Mouse (Mus musculus) neural tube, embryonic 11.5 days (tissue): ENCODE data around the gene Abhd2. TPM values are rescaled to one million over a fixed set of nuclear protein-coding genes. Genes with fewer than 3 reads are reported as not detected.

Experiments
- ATAC-seq: fragments of 200-750 bp; cut with Nextera tagmentation; 2 replicates; pipeline ENCODE4 v1.8.0; 2017; ENCODE audit warnings: moderate number of reproducible peaks, mild to moderate bottlenecking, moderate TSS enrichment, moderate library complexity; ENCODE audit not compliant: insufficient read depth, low FRiP score, low TSS enrichment
- DNase-seq: peaks from one replicate; pipeline ENCODE4 v3.0.0-alpha.2; 2015; ENCODE audit warnings: low spot score
- H3K27ac ChIP-seq: fragments of 300-500 bp; sonication (generic); 2 replicates; pipeline ENCODE4 v1.5.1; 2014; ENCODE audit warnings: low read depth, mild to moderate bottlenecking, low read length
- H3K27me3 ChIP-seq: fragments of 300-500 bp; sonication (generic); 2 replicates; pipeline ENCODE4 v1.6.1; 2014; ENCODE audit warnings: mild to moderate bottlenecking, low read length, mixed read lengths; ENCODE audit not compliant: control insufficient read depth, insufficient read depth
- H3K36me3 ChIP-seq: fragments of 300-500 bp; sonication (generic); 2 replicates; pipeline ENCODE4 v1.6.1; 2014; ENCODE audit warnings: mild to moderate bottlenecking, low read length, moderate library complexity, mixed read lengths; ENCODE audit not compliant: control insufficient read depth, insufficient read depth
- H3K4me1 ChIP-seq: fragments of 300-500 bp; sonication (generic); 2 replicates; pipeline ENCODE4 v1.6.1; 2014; ENCODE audit warnings: low read length, mixed read lengths; ENCODE audit not compliant: control insufficient read depth, insufficient read depth
- H3K4me2 ChIP-seq: fragments of 300-500 bp; sonication (generic); 2 replicates; pipeline ENCODE4 v1.6.1; 2014; ENCODE audit warnings: low read depth, mild to moderate bottlenecking, moderate library complexity
- H3K4me3 ChIP-seq: fragments of 300-500 bp; sonication (generic); 2 replicates; pipeline ENCODE4 v1.5.1; 2014; ENCODE audit warnings: low read depth, low read length
- H3K9ac ChIP-seq: fragments of 300-500 bp; sonication (generic); 2 replicates; pipeline ENCODE4 v1.6.1; 2014; ENCODE audit warnings: mild to moderate bottlenecking, low read length
- H3K9me3 ChIP-seq: fragments of 300-500 bp; sonication (generic); 2 replicates; pipeline ENCODE4 v1.6.1; 2016; ENCODE audit warnings: low read length; ENCODE audit not compliant: control insufficient read depth
- WGBS: fragments of 180-500 bp; shearing (Covaris S2); extraction: QIAGEN DNeasy Blood & Tissue Kit; methylation state at CpG from one replicate; pipeline ENCODE4 v1.1.7; 2014; 5-methylcytosine and 5-hydroxymethylcytosine counted together
- polyA plus RNA-seq: library from polyadenylated mRNA; unstranded; fragments of >200 nt; fragmentation: Nextera tagmentation; extraction: Ambion mirVana; gene quantifications from 2 replicates; pipeline ENCODE4 v1.2.1, GENCODE M21; 2014

Gene Abhd2
- polyA plus RNA-seq, 1 experiment from 2014 or later = 14.3 TPM

DNA sequence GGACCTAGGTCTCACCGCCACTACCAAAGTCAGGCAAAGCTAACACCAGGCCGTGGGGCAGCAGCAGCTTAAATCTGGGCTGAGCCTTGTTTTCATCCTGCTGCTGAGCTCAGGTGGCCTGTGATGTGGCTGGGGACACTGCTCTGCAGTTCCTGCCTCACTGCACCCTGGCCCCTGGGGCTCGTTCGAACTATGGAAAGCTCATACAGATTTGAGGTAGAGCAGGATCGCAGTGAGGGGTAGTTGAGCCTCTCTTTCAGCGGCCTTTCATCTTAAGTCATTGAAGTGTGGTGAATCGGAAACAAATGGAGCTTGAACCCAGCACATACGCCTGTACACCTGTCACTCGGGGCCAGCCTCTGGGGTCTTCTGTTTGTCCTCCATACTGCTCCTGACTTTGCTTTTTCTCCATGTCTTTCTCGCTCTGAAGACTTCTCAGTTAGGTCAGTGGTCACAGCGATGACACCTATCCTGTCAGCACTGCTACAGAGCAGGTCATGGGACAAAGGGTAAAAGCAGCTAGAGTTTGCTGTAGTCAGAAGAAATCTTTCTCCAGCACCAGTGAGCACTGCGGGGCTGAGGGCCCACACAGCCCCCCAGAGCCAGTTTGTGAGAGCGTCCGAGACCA lies 20.7 kb downstream of the Abhd2 start:
- ATAC-seq = no peak
- 66% methylated on average over 14 of the region's 14 CpGs for WGBS

GRCm38 (mm10) chr7:79294449-79294980 lies 21.5 kb downstream of the Abhd2 start:
- no peaks in the 10 kb centered on the region for H3K27me3 ChIP-seq
- H3K9me3 ChIP-seq = no peaks in the 10 kb centered on the region
- WGBS = 92% methylated on average over 13 of the region's 13 CpGs
- H3K4me1 ChIP-seq = no peaks in the 10 kb centered on the region
- ATAC-seq = no peak
- H3K36me3 ChIP-seq = 0 out of 2 replicates have a peak, but pooled peaks cover 2% of the 10 kb centered on the region
- H3K9ac ChIP-seq = no peak overlapping the region
- no peak overlapping the region for H3K4me2 ChIP-seq
- no peak for DNase-seq
- no peak overlapping the region for H3K27ac ChIP-seq
- H3K4me3 ChIP-seq = no peak overlapping the region

More for the DNA sequence above, 20.7 kb downstream of the Abhd2 start:
- no peaks in the 10 kb centered on the region for H3K4me1 ChIP-seq
- no peak overlapping the region for H3K9ac ChIP-seq
- H3K27me3 ChIP-seq = no peaks in the 10 kb centered on the region
- 0 out of 2 replicates have a peak, but pooled peaks cover 2% of the 10 kb centered on the region for H3K36me3 ChIP-seq
- DNase-seq = no peak
- H3K4me3 ChIP-seq = no peak overlapping the region
- H3K4me2 ChIP-seq = no peak overlapping the region
- H3K27ac ChIP-seq = no peak overlapping the region
- H3K9me3 ChIP-seq = no peaks in the 10 kb centered on the region

GRCm38 (mm10) chr7:79295196-79295826 lies 22.3 kb downstream of the Abhd2 start:
- ATAC-seq = no peak
- no peak overlapping the region for H3K4me3 ChIP-seq
- no peaks in the 10 kb centered on the region for H3K4me1 ChIP-seq
- H3K9ac ChIP-seq = no peak overlapping the region
- H3K27ac ChIP-seq = no peak overlapping the region
- 0 out of 2 replicates have a peak, but pooled peaks cover 2% of the 10 kb centered on the region for H3K36me3 ChIP-seq
- DNase-seq = no peak
- H3K9me3 ChIP-seq = no peaks in the 10 kb centered on the region
- WGBS = 85% methylated on average over 13 of the region's 13 CpGs
- no peak overlapping the region for H3K4me2 ChIP-seq
- H3K27me3 ChIP-seq = no peaks in the 10 kb centered on the region

DNA sequence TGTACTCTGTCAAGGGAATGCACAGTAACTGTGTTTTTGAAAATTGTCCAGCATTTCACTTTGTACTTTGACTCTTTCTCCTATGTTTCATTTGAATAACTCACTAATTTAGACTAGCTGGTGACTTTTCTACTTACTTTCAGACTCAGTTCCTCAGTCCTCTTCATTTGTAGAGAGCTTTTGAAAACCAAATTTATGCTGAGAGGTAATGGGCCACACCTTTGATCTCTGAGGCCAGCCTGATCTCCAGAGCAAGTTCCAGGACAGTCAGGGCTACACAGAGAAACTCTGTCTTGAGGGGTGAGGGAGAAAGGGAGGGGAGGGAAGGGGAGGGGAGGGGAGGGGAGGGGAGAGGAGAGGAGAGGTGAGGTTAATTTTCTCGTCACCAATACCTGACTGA lies 25.7 kb downstream of the Abhd2 start:
- Histone ChIP-seq H3K4me3 (no peak overlapping the region), H3K27ac (no peak overlapping the region), H3K36me3 (0 out of 2 replicates have a peak, but pooled peaks cover 2% of the 10 kb centered on the region), H3K9me3 (no peaks in the 10 kb centered on the region), H3K4me2 (no peak overlapping the region), H3K9ac (no peak overlapping the region), H3K27me3 (no peaks in the 10 kb centered on the region), H3K4me1 (no peaks in the 10 kb centered on the region)
- 75% methylated on average over 1 of the region's 1 CpGs for WGBS
- ATAC-seq = no peak
- no peak for DNase-seq

DNA sequence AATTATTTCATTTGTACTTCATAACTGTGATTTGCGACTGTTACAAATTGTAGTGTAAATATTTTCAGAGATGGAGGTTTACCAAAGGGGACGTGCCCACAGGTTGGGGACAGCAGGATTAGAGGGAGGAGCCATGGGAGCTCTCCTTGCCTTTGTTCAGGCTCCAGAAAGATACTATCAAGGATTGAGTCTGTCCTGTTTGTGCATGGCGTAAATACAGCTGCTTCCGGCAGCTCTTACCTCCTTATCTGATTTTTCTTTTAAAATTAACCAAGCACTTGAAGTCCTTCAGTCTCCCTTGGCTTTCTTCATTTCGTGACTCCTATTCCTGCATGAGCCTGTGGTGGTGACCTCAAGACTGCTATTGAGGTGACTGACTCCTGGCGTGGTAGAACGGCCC lies 26.5 kb downstream of the Abhd2 start:
- H3K9ac ChIP-seq = no peak overlapping the region
- no peaks in the 10 kb centered on the region for H3K9me3 ChIP-seq
- no peaks in the 10 kb centered on the region for H3K4me1 ChIP-seq
- 83% methylated on average over 7 of the region's 7 CpGs for WGBS
- 0 out of 2 replicates have a peak, but pooled peaks cover 2% of the 10 kb centered on the region for H3K36me3 ChIP-seq
- no peaks in the 10 kb centered on the region for H3K27me3 ChIP-seq
- H3K4me2 ChIP-seq = no peak overlapping the region
- ATAC-seq = no peak
- no peak overlapping the region for H3K4me3 ChIP-seq
- DNase-seq = no peak
- no peak overlapping the region for H3K27ac ChIP-seq

DNA sequence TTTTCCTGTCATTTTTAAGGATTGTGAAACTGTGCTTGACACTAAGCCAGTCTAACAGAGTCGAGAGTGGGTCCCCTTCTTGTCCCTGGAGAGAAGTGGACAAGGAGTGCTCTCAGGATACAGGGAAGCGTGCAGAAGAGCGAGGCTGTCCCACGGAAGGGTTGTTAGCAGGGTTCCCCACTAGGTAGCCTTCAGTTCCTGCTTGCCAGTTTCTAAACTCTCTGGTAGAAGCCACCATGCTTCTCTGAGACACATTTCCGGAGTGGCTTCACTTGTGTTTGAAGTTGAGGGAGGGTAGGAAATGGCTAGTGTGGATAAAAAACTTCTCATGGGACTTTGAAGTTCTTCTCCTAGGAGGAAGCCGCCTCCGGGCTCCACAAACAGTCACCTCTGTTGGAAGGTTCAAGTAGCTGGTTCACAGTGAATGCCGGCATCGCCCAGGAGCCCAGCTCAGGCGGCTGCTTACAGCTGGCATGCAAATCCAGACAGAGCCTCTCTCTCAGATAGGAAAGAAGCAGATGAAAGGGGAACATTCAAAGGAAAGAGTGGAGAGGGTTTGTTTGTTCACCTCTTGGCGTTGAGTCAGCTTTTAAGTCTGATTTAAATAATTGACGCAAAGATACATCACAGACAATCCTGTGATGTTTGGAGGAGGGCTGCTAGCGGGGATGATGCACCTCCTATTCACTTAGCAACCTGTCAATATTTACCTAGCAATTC lies 27.6 kb downstream of the Abhd2 start:
- H3K4me2 ChIP-seq = no peak overlapping the region
- no peaks in the 10 kb centered on the region for H3K27me3 ChIP-seq
- H3K9me3 ChIP-seq = no peaks in the 10 kb centered on the region
- H3K27ac ChIP-seq = no peak overlapping the region
- ATAC-seq = no peak
- no peak overlapping the region for H3K9ac ChIP-seq
- no peak overlapping the region for H3K4me3 ChIP-seq
- no peak for DNase-seq
- H3K4me1 ChIP-seq = no peaks in the 10 kb centered on the region
- 0 out of 2 replicates have a peak, but pooled peaks cover under 1% of the 10 kb centered on the region for H3K36me3 ChIP-seq
- 60% methylated on average over 13 of the region's 13 CpGs for whole genome bisulfite sequencing

- H3K9ac ChIP-seq = no peak overlapping the region
- H3K4me1 ChIP-seq = no peaks in the 10 kb centered on the region
- no peaks in the 10 kb centered on the region for H3K27me3 ChIP-seq
- no peak for DNase-seq
- no peaks in the 10 kb centered on the region for H3K36me3 ChIP-seq
- WGBS = 90% methylated on average over 6 of the region's 6 CpGs
- no peak overlapping the region for H3K4me2 ChIP-seq
- H3K27ac ChIP-seq = no peak overlapping the region
- ATAC-seq = no peak
- H3K4me3 ChIP-seq = no peak overlapping the region
- H3K9me3 ChIP-seq = no peaks in the 10 kb centered on the region
These were observed 29.1 kb downstream of the Abhd2 start for GRCm38 (mm10) chr7:79302145-79302544.

DNA sequence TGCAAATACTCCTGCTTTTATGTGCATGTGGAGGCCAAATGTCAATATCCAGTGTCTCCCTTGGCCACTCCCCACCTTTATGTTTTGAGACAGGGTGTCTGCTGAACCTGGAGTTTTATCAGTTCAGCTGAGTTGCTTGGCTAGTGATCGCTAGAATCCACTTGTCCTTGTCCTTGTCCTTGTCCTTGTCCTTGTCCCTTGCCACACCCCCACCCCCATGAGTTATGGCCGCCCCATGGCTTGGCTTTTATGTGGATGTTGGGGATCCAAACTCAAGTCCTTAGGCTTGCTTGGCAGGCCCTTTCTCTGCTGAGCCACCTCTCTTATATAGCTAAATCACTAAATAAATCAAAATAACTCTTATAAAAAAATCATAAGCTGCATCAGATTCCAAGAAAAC lies 29.6 kb downstream of the Abhd2 start:
- no peaks in the 10 kb centered on the region for H3K36me3 ChIP-seq
- no peak overlapping the region for H3K27ac ChIP-seq
- DNase-seq (no peak), ATAC-seq (no peak)
- H3K4me3 ChIP-seq = no peak overlapping the region
- no peaks in the 10 kb centered on the region for H3K27me3 ChIP-seq
- no peaks in the 10 kb centered on the region for H3K9me3 ChIP-seq
- H3K4me2 ChIP-seq = no peak overlapping the region
- H3K9ac ChIP-seq = no peak overlapping the region
- H3K4me1 ChIP-seq = no peaks in the 10 kb centered on the region
- 92% methylated on average over 2 of the region's 2 CpGs for WGBS
